Mouse (Mus musculus) cerebellum, adult 2 months (tissue): ENCODE measurements around the gene Mup2. TPM values are rescaled to one million over a fixed set of nuclear protein-coding genes. Genes with fewer than 3 reads are reported as not detected.
"Not testable (repeated sequence)": the region's sequence is repeated elsewhere in the genome, so short reads cannot be mapped to it uniquely, and the experiment has no call there.

Source experiments
- DNase-seq, 2 experiments: peaks; one replicate each; pipeline ENCODE4 v3.0.0; 2021
- H3K27ac ChIP-seq: fragments of 200-500 bp; 2 replicates; pipeline ENCODE4 v1.5.1; 2012; ENCODE audit warnings: low read length, control low read depth, inconsistent platforms; ENCODE audit not compliant: insufficient read depth
- H3K27me3 ChIP-seq: fragments of 200-500 bp; 2 replicates; pipeline ENCODE4 v1.6.1; 2012; ENCODE audit warnings: inconsistent platforms, mild to moderate bottlenecking, low read length, moderate library complexity; ENCODE audit not compliant: control insufficient read depth, insufficient read depth
- H3K4me1 ChIP-seq: fragments of 200-500 bp; 2 replicates; pipeline ENCODE4 v1.6.1; 2011; ENCODE audit warnings: low read length; ENCODE audit not compliant: control insufficient read depth, insufficient read depth
- H3K4me3 ChIP-seq: fragments of 200-500 bp; replicated peaks from 2 replicates; pipeline ENCODE3; 2011; ENCODE audit warnings: mild to moderate bottlenecking, low read depth, low read length, control low read depth; ENCODE audit not compliant: insufficient read depth
- polyA plus RNA-seq: library from polyadenylated mRNA; depleted of rRNA; stranded (reverse); fragments of >200 nt; gene quantifications from 2 replicates; pipeline ENCODE4 v1.2.3, GENCODE M21; 2012; rRNA removed

The Mup2 gene
- polyA plus RNA-seq: not detected in 2 replicates

DNA sequence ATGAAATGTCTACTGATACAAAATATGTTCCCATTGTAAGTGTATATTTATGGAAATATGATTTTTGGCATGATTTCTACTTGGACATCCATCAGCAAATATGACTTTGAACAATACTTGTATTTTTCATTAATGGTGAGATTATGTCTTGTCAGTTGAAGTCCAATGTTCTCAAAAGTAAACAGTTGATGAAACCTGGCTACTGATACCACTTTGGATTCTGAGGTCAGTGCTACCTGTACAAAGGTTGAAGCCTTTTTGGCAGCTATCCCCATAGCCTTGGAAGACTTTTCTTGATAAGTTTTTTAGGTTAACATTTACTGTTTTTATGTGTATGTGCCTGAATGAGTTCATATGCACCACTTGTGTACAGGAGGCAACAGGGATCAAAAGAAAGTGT is at the start of gene Mup2:
TSS of gene Mup2 (minus strand) at position 101 of the 400 bp plus-strand sequence.
- not testable (repeated sequence) for H3K27me3 ChIP-seq, DNase-seq, H3K4me3 ChIP-seq, H3K4me1 ChIP-seq, H3K27ac ChIP-seq

Other genes starting within 250 kb of the Mup2 start
- not detected in 2 replicates for gene Slc46a2, start 239.2 kb downstream of the Mup2 start, polyA plus RNA-seq
- gene Mup4, start 193.6 kb downstream of the Mup2 start, polyA plus RNA-seq: not detected in 2 replicates
- gene Mup6, start 190.0 kb downstream of the Mup2 start, polyA plus RNA-seq: not detected in 2 replicates
- gene Mup7, start 83.8 kb downstream of the Mup2 start, polyA plus RNA-seq: not detected in 2 replicates
- gene Mup8, start 68.3 kb upstream of the Mup2 start, polyA plus RNA-seq: not detected in 2 replicates